Mouse (Mus musculus) mouse embryonic stem cell (cell line): ENCODE data around the gene Cd81.

Experiments
- in situ Hi-C, 2 experiments: fragments of 300-500 bp; cut with MboI; formaldehyde crosslinking; loops; 1 replicate in 1 of 2; 3 replicates in 1 of 2; pipeline ENCODE4 v1.14.3; 2019 to 2020; ENCODE audit warnings: low sequenced_read_pairs in 2 of 2, low pct_unique_long_range_greater_than_20kb in 1 of 2, mixed read lengths in 1 of 2; ENCODE audit not compliant: unreplicated experiment in 1 of 2

The Cd81 gene

DNA sequence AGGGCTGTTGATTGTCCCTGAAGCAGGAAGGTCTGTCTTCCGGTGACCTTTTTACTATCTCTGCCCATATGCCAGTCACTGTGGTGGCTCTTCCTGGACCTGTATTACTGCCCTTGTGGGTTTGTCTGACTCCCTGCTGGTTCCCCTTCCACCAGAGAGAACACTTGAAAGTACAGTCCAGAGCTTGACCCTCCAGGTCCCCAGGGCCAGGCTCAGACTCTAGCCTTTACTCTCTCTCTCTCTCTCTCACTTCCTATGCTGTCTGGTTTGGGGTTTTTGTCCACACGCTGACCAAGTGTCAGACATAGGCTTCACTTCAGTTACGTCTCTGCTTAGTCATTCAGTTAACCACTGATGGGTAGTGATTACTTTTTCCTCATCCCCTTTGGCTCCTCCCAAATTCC is 9.6 kb upstream of the Cd81 start:
- in situ Hi-C loops: no loop called here

- in situ Hi-C loops: no loop called here
Observed at GRCm38 (mm10) chr7:143044049-143044825, 8.3 kb upstream of the Cd81 start.

DNA sequence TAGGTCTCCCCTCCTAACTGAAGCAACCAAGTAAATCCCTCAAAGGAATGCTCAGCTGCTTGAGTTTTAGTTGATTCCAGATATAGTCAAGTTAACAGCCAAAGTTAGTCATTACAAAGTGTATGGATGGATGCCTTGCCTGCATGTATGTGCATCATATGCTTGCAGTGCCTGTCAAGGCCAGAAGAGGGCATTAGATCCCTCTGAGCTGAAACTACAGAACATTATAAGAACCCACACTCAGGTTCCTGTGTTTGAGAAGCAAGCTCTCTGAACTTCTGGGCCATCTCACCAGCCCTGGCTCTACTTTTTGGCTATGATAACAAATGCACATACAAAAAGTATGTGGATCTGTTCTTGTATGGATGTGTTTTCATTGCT is 7.7 kb upstream of the Cd81 start:
- in situ Hi-C loops: no loop called here

GRCm38 (mm10) chr7:143046358-143046757 is 6.2 kb upstream of the Cd81 start:
- in situ Hi-C loops: no loop called here

GRCm38 (mm10) chr7:143049331-143049730 is 3.2 kb upstream of the Cd81 start:
- in situ Hi-C loops: no loop called here

GRCm38 (mm10) chr7:143049841-143050816 is 2.4 kb upstream of the Cd81 start:
- in situ Hi-C loops: no loop called here

- in situ Hi-C loops: no loop called here
Observed at GRCm38 (mm10) chr7:143051316-143051715, 1.2 kb upstream of the Cd81 start.

DNA sequence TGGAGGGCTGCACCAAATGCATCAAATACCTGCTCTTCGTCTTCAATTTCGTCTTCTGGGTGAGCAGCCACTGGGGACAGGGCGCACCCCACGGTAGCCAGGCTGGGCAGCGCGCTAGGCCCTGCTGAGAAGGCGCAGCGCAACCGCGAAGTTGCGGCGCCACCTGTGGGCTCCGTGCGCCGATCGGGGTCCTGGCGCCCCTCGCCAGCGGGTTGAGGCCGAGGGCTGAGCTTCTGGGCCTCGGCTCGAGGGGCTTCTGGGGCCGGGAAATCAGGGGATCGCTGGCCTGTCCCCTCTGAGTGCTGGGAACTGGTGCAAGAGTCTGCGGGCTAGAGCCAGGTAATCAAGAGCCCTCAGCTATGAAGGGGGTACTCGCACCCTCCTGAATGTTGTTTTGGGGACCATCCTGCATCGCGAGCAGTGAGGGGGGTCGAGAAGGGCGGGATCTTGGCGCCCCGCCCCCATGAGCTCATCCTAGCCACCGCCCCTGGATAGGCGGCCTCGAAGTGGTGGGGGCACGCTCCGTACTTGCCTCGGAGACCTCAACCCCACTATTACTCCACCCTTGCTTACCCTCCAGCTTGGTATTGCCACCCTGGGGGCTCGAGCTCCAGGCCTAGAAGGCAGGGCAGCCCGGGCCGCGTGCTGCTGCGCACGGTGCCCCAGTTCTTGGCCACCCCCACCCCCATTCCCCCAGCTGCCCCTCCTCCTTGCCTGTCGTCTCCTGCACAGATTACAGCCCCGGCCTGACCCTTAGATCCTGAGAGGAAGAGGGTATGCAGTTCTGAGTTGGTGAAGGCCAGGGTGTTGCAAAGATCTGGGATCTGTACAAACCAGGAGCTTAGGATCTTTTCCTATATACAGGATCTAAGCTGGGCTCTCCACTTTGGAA is 715 bp downstream of the Cd81 start:
- in situ Hi-C loops: no loop called here

DNA sequence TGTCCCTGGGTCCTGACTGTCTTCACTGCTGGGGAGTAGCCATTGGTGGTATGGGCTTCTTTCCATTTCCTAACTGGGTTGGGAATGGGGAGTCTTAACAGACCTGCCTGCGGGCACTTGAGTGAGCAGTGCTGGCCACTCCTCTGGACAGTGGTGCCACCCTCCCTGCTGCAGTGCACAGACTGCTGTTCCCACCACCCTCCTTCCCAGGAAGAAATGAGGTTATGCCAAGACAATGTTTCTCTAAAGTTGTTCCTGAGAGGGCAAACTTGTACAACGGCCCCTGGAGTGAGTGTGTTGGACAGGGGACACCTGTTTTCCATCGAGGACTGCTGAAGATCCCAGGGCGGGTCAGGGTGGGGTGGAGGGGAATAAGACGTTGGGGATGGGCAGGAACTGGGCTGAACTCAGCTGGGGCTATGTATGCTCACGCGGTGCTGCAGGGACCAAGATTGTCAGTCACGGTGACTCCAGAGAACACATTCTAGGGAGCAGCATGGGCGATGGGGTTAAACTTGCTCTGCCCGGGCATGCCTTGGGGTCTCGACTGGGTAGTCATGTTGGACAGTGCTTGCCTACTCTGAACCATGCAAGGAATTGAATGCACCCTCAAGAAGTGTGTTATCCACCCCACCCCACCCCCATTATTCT is 1.5 kb downstream of the Cd81 start:
- in situ Hi-C loops: no loop called here

DNA sequence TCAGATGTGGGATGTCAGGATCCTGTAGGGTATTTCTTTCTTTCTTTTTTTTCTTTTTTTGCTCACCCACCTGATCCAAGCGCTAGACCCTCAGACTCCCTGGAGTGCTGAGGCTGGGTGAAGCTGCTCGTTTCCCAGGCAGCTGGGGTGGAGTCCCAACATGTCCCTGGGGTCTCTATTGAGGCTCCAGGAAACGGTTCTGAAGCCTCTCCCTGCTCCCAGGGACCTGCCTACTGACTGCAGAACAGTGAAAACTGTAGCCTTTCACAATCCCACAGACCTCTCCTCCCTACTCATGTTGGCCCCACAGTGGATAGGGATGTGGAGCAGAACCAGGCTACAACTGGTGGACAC is 2.0 kb downstream of the Cd81 start:
- in situ Hi-C loops: no loop called here

GRCm38 (mm10) chr7:143055001-143055400 is 2.5 kb downstream of the Cd81 start:
- in situ Hi-C loops: no loop called here

GRCm38 (mm10) chr7:143055499-143056186 is 3.1 kb downstream of the Cd81 start:
- in situ Hi-C loops: no loop called here

DNA sequence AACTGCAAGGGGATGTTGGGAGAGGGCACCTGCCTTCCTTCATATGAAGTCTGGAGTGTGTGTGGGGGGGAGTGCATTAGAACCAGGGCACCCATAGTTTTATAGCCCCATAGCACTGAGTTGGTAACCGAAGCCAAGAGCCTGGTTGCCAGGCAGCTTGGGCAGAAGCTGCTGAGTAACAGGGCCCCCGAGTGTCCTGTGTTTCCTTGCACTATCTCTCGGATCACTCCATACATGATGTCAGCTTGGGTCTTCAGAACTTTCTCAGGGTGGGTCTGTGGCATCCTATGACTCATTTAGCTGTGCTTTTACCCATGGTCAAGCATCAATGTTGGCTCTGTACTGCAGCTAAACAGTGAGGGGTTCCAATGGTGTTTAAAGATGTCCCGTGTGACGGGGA is 4.5 kb downstream of the Cd81 start:
- in situ Hi-C loops: no loop called here

- in situ Hi-C loops: no loop called here
Observed at GRCm38 (mm10) chr7:143057667-143058220, 5.2 kb downstream of the Cd81 start.

- in situ Hi-C loops: no loop called here
Observed at GRCm38 (mm10) chr7:143058221-143058697, 5.7 kb downstream of the Cd81 start.

DNA sequence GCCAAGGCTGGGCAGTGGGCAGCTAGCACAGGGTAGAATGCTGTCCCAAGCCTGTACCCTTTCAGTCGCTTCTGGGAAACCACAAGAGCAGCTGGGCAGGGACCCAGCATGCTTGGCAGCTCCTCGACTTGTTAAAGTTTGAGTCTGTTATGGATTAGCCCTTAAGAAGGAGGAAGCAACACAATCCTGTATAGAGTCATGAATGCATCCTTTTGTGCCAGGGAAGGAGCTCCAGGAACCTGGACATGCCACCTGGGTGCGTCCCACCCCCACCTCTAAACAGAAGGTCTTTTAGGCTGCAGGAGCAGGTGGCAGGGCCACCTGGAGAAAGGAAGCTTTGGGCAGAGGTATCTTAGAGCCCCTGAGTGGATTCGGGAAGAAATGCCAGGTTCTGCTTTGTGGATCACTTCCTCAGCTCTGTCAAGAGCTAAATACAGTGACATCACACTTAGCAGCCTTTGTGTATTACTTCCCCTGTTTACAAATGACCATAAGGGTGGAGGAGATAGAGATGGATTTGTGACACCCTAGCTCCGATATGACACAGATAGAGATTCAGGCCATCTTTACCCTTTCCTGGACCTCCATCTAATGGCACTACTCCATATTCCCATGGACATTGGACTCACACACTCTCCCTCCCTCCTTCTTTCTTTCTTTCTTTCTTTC is 6.8 kb downstream of the Cd81 start:
- in situ Hi-C loops: no loop called here

- in situ Hi-C loops: no loop called here
Observed at GRCm38 (mm10) chr7:143062704-143063103, 10.2 kb downstream of the Cd81 start.
